In the genomic region with DNA sequence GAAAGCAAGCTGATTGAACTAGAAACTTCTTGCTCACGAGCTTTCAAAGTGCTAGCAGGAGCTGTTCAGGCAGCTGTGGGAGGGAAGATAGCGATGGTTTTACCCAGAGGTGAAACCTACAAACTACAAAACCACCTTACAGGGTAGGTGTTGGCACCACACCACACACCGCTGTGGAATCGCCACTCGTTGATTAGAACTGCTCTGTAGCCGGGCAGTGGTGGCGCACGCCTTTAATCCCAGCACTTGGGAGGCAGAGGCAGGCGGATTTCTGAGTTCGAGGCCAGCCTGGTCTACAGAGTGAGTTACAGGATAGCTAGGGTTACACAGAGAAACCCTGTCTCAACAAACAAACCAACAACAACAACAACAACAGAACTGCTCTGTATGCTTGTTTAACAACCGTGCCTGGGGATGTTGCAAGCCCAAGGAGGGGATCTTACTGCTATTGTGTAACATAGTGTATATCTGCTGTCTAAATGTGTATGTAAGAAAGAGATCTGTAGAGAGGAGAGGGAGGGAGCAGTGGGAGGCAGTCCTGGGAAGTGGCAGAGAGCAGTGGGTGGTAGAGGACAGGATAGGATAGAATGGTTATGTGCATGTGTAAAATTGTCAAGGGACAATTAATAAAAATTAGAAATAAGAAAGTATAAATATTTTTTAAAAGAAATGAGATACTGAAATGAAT, we compare ENCODE assay signal across 15 mouse cellular contexts. TPM values are rescaled to one million over a fixed set of nuclear protein-coding genes. Genes with fewer than 3 reads are reported as not detected.
"Had no signal": no experiment of that assay in that cellular context is flagged by ENCODE, and none has a peak within 500 bp of the region (broad histone marks: within the 10 kb centered on the region; RNA-seq: fewer than 3 reads in every experiment).

No protein-coding gene starts in this region.

- ATAC-seq: intestine, postnatal 0 days had no signal

- H3K4me1 ChIP-seq: liver, embryonic 15.5 days; neural tube, embryonic 12.5 days had no signal

- H3K4me3 ChIP-seq: limb, embryonic 13.5 days; liver, embryonic 15.5 days; neural tube, embryonic 12.5 days had no signal

- H3K27me3 ChIP-seq: limb, embryonic 13.5 days; liver, embryonic 15.5 days; neural tube, embryonic 12.5 days had no signal

- H3K27ac ChIP-seq: limb, embryonic 13.5 days; liver, embryonic 15.5 days; neural tube, embryonic 12.5 days had no signal

- DNase-seq: kidney, adult 8-10 months; kidney, postnatal 25 days; left cerebral cortex, postnatal 4 days; lung, embryonic 14.5 days; lung, postnatal 14 days; midbrain, embryonic 14.5 days; right cerebral cortex, postnatal 14 days; thymus, adult 18-20 months; thymus, postnatal 25 days had no signal

- H3K9ac ChIP-seq: limb, embryonic 13.5 days; liver, embryonic 15.5 days; lung, embryonic 14.5 days; neural tube, embryonic 12.5 days had no signal

- H3K36me3 ChIP-seq: limb, embryonic 13.5 days; liver, embryonic 15.5 days; neural tube, embryonic 12.5 days had no signal

- H3K4me2 ChIP-seq: limb, embryonic 13.5 days; liver, embryonic 11.5 days; liver, embryonic 15.5 days; lung, embryonic 14.5 days; neural tube, embryonic 12.5 days had no signal

- H3K9me3 ChIP-seq: limb, embryonic 13.5 days; liver, embryonic 15.5 days; neural tube, embryonic 12.5 days had no signal

RNA-seq across cellular contexts. Expression of gene Apod, which starts 27.7 kb away (rescaled TPM):
- total RNA-seq: monocyte, adult 5-6 weeks had no signal
- polyA plus RNA-seq: liver, embryonic 11.5 days; liver, embryonic 15.5 days; lung, embryonic 14.5 days had no signal
